ENCODE assay signal across 8 mouse cellular contexts in genomic region chr5:116420759-116421225, GRCm38 (mm10). TPM values are rescaled to one million over a fixed set of nuclear protein-coding genes. Genes with fewer than 3 reads are reported as not detected.
A peak's percentile ranks its signal among the peaks of the same experiment; 100 is the strongest.
DNase-seq lines count a peak whose midpoint lies in the region; ATAC-seq lines count a peak whose summit lies in the region.

No protein-coding gene starts in this region.

- peaks cover 58% of the 10 kb centered on the region for H3K4me1 ChIP-seq in forebrain, embryonic 13.5 days

- H3K9me3 ChIP-seq in forebrain, embryonic 13.5 days (replicated peaks) = no peaks in the 10 kb centered on the region

- peak; percentile 65 for ATAC-seq in forebrain, embryonic 13.5 days

- H3K27ac ChIP-seq in forebrain, embryonic 13.5 days = peak overlapping the region; percentile 49

- no peaks in the 10 kb centered on the region for H3K36me3 ChIP-seq in forebrain, embryonic 13.5 days (ENCODE audit: poor library complexity, severe bottlenecking)

- H3K4me2 ChIP-seq in forebrain, embryonic 13.5 days = no peak overlapping the region

- DNase-seq in heart, adult 11 months = peak; percentile 95
- DNase-seq in heart, postnatal 25 days (ENCODE audit: low spot score) = no peak
- DNase-seq in R1 (ENCODE audit: low read depth, low spot score) = peak; percentile 68
- peak; percentile 31 for DNase-seq in hindlimb bud, embryonic 11.5 days (ENCODE audit: extremely low spot score, low read depth, low spot score)
- peak; percentile 84 for DNase-seq in lung, postnatal 10 days
- no peak for DNase-seq in thymus, postnatal 10 days (ENCODE audit: low spot score in 2 of 2)
- no peak for DNase-seq in right cerebral cortex, postnatal 14 days

- no peak overlapping the region for H3K9ac ChIP-seq in forebrain, embryonic 13.5 days

- peaks cover 6% of the 10 kb centered on the region; the same call in 1 of the 2 replicates for H3K27me3 ChIP-seq in forebrain, embryonic 13.5 days

- no peak overlapping the region for H3K4me3 ChIP-seq in forebrain, embryonic 13.5 days

- intact Hi-C loops in heart, postnatal 25 days (cut with DNase I) = no loop called here

- under 1% methylated on average over 6 of the region's 6 CpGs for WGBS in forebrain, embryonic 13.5 days

RNA-seq across cellular contexts. Expression of gene Hspb8, which starts 1.9 kb away (rescaled TPM):
- total RNA-seq in heart, postnatal 25 days (2021) = 100 to 1,000 TPM; 344 to 368 TPM
- 4.5 and 7.2 TPM in 2 replicates for polyA plus RNA-seq in forebrain, embryonic 13.5 days (2015; fragmentation: Nextera tagmentation; extraction: Ambion mirVana)

Comparison
In these comparisons a context has a peak if more than half of its experiments do, and no peak if none do; other contexts are left out.
1. DNase-seq: peak in heart, adult 11 months (single experiment), R1 (single experiment), hindlimb bud, embryonic 11.5 days (single experiment) and lung, postnatal 10 days (single experiment); none in heart, postnatal 25 days (single experiment), thymus, postnatal 10 days (0 of 2) and right cerebral cortex, postnatal 14 days (single experiment).